Mouse (Mus musculus) adrenal gland, adult 10 weeks (tissue): ENCODE measurements around the gene Ibtk. TPM values are rescaled to one million over a fixed set of nuclear protein-coding genes. Genes with fewer than 3 reads are reported as not detected.

Source experiments
- polyA plus RNA-seq: library from polyadenylated mRNA; stranded (reverse); fragments of 350-450 nt; fragmentation: Illumina TruSeq; extraction: RNeasy Lipid Tissue Mini Kit (QIAGEN cat#74804); gene quantifications from one replicate; pipeline ENCODE4 v1.2.3, GENCODE M21; 2014; ENCODE audit warnings: low read depth, low replicate concordance

Ibtk gene
- 143 TPM for polyA plus RNA-seq

DNA sequence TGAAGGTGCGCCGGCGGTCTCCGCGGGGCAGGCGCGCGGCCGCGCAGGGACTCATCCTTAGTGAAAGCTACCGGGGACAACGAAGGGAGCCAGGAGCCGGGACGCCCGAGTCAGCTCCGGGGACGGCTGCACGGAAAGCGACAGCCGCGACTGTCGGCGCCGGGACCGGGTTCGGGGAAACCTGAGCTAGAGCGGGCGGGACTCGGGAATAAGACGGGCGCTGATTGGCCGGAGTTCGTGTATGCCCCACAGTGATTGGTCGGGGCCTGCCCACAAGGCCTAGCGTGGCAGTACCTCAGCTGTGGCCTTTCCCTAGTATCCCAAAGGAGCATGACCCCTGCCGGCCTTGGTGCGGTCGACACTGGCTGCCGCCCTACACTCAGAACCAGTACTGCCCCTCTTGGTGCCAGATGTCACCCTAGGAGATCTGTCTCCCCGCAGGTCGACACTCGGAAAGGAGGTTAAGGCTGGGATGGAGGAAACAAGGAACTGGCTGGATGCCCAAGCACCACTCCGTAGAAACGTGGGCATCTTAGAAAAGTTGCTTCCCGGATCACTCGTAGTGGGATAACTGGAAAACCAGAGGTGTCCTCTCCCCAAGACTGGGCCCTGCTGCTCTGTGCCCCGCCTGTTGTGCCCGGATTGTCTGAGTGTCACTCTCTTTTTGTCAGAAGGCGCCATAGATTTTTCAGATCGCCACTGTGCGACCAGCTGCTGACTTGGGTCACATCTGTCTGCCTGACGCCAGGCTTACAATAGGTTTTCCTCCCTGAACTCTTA is at the start of gene Ibtk:
TSS of gene Ibtk (minus strand) at position 193 of the 780 bp plus-strand sequence.

Other genes starting within 250 kb of the Ibtk start
- gene Tpbg, start 93.0 kb upstream of the Ibtk start, polyA plus RNA-seq, result 0.35 TPM